Mouse (Mus musculus): ENCODE data around the gene Cacna1e.

The Cacna1e gene

DNA sequence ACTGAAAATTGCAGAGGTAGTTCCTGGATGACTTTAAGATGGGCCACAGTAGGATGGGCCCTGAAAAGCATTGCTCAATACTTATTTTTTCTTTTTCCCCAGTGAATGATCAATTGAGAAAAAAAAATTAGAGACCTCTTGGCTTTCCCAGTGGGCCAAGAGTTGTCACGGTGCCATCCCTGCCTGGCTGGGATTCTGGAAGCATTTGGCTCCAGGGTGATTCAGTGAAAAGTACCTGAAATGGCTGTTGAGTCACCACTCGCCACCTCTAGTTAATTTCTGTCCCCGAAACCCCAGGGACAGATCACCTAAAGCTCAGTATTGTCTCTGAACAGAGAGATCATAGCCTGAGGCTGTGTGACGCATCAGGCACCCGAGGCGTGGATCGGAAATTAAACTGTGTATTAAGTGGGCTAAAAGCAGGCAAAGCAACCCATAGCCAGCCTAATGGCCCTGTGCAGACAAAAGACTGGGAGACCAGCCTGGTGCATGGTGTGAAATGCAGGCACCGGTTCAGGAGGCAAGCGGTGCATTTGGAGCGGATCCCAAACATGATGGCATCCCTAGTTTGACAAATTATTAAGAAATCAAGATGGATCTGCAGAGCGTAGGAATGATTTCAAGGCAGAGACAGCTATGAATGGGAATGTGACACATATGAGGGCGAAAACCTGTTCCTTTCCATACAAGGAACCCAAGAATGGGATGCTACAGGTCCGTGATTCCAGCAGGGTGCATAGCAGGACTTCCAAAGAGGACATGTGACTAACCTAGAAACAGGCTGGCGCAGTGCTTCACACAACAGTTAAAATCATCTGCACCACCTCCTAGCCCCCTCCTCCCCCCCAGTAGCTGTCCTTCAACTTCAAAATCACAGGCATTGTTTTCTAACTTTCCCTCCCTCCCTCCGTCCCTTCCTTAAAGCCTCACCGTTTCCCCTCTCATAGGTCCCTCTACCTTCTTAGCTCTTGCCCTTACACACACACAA, 261.3 kb downstream of the Cacna1e start:
- DNase-seq (ENCODE audit: low read depth) = no peak

DNA sequence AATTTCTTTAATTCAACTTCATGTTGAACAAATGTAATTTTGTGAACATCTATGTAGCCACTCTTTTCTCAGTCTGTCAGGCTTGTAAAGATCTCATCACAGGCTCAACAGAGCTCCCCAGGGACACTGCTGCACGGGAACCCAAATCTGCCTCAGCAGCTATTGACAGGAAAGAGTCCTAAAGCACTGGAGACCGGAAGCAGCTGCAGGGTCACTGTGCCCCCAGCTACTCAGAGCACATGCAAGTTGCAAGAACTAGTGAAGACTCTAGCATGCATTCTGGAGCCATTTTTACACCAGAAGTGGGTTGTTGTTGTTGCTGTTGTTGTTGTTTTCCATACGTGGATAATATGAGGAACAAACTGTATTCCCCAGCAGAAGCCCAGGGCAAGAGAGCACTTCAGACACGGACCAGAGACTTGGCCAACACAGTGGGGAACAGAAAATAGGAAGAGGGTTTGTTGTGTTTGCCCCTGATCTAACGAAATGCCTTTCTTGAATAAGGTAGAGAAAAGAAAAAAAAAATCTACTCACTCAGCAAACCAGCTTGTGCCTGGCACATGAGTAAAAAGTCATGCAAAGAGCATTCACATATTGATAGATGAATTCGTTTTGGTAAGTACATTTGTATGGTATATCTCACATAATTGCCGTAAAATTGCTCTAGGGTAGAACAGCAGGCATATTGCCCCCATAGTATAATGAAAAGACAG, 266.4 kb downstream of the Cacna1e start:
- DNase-seq (ENCODE audit: low read depth) = no peak

DNA sequence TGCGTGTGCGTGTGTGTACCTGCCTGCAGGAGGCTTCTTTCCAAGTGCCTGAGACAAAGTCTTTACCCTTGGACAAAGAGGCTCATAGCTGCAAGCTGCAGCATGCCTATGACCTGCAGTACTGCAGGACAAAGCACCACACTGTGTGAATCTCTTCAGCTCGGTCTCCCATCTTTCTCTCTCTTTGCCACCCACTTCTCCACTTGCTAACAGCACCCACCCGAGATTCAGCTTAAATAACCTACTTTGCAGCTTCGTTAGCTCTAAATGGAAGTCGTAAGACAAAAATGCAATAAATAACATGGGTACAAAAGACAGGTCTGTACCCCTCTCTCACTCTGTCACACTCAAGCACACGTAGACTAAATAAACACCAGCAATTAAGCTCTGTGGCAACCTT, 268.5 kb downstream of the Cacna1e start:
- DNase-seq (ENCODE audit: low read depth) = no peak

DNA sequence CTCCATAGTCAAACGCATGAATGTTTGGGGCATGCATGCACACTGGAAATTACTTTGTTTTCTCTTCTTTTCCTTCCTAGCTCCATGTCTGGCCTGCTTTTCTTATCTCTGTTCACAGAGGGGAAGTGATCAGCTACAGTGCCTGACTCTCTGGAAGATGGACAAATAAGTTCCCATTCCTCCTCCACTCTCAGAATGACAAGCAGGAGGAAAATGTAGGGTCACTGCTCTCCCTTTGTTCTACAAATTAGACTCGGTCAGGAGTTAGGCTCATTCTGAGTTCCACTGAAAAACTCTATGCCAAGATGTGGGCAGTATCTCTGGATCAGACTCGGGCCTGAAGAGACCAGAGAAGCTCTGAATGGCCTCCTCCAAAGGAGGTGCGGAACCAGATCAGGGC, 275.8 kb downstream of the Cacna1e start:
- DNase-seq (ENCODE audit: low read depth) = no peak

DNA sequence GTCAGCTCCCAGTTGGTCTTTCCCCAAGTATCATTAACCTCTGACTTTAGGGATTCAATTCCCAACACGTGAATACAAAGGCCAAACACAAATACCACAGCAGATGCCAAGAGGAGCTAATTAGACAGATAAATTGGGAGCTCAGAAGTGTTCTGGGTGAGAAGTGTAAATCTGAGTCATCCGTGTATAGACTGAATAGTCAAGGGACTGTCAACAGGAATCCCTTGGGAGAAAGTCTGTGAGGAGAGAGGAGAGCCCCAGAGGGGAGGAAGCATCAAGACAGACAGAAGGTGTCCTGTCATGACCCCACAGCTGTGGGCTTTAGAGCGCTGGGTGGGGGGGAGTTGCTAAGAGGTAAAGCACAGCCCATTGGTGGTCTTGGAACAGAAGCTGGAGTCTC, 276.9 kb downstream of the Cacna1e start:
- DNase-seq (ENCODE audit: low read depth) = no peak

DNA sequence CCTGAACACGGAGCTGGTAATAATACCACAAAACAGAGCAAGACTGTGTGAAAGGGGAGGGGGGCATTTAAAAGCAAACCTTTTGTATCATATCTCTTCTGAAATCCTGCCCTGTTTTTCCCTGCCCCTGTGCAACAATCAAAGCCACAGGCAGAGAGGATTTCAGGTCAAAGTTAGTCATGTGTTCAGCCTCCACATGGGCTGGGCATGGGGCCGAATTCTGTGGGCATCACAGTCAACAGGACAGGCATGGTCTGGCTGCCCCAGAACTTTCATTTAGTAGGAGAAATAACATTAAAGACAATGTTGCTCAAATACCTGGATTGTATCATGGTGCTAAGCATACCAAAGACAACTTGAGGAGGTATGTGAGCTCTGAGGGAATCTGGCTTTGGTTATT, 278.7 kb downstream of the Cacna1e start:
- DNase-seq (ENCODE audit: low read depth) = no peak

DNA sequence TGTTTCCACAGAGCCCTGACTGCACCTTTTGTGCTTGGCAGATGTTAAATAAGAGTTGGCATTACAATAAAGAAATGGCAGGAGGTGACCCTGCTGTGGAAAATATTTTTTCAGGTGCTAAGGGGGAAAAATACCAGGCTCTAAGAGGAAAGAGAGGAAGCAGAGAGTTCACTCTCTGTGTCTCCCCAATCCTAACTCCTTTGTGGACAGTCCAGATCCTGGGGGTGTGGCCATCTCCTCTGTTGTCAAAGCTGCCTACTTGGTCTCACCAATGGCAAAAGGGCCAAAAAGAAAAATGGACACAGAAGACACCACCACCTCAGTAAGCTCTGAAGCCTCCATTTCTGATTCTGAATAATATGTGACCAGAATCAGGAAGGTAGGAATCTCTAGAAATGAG, 280.5 kb downstream of the Cacna1e start:
- no peak for DNase-seq (ENCODE audit: low read depth)

DNA sequence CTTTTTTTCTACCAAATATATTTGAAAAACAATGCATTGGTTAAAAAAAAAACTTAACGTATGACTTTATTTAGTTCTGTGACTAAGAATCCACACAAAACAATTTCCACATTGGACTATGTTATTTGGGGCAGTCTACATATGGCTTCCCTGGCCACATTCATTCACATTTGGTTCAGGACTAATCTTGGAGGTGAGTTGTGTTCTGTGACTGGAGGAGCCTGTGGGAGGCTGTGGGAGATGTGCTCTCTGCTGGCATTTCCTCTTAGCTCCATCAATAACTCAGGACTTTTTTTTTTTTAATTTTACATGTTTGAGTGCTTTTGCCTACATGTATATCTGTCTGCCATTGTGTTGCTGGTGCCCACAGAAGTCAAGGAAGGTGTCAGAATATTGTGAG, 281.8 kb downstream of the Cacna1e start:
- DNase-seq (ENCODE audit: low read depth) = no peak

DNA sequence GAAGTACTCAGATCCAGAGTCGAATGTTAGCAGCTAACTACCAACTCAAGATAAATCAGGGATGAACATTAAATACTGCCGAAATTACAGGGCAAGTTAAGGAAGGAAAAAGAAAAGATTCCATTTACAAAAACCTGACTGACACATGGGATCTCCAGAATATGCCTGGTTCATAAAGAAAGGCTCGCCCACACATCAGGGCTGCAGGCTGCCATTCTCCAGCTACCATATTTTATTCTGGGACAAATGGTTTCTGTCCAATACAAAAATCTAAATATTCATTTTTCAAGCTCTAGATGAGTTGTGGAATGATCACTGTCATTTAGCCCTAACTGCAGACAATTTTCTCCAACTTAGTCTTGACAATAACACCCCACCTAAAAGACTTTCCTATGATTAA, 301.8 kb downstream of the Cacna1e start:
- DNase-seq (ENCODE audit: low read depth) = no peak

DNA sequence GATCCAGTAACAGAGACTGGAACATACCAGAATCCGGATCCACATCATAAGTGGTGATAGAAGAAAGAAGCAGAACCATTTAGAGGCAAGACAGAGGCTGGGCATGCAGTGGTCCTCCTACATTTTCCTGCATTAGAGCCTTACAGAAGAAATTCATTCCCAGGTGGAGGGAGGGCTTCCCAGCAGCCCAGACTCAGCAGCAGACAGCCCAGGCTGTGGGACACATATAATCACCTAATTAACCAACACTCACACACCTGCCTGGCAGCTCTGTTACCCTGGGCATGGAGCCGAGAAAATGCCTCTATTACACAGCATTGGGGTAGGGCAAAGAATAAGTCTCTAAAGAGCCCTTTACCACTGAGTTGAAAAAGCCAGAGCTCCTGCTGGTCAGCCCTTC, 304.4 kb downstream of the Cacna1e start:
- DNase-seq (ENCODE audit: low read depth) = no peak

DNA sequence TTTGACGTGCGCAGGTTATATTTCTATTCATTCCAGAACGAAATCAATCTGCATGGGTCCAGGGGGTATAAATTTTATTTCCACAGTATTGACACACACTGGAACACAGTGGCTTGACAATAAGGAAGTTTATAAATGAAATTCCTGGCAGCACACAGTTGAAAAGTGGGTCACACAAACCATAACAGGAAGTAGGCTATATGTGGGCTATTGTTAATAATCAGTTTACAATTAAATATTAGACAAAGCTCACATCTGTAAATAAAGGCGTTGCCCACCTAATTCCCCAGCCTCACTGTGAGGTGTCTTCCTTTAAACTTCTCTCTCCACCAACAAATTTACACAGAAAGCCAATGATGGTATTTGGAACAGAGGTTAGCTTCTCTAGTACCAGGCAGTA, 305.6 kb downstream of the Cacna1e start:
- DNase-seq (ENCODE audit: low read depth) = no peak

DNA sequence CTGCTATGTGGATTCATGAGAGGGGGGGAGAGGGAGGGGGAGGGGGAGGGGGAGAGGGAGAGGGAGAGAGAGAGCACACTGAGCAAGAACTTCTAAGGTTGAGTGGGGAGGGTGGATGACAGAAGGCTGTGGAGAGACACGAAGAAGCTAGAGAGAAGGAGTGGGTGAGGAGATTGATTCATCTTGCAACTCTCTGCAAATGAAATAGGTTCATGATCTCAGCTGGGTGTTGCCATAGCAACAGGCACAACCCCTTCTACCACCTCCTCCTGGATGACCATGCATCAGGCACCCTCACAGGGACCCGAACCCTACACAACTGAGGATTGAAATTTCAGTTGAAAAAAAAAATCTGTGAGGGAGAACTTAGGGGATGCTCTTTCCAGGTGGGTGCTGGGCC, 307.9 kb downstream of the Cacna1e start:
- no peak for DNase-seq (ENCODE audit: low read depth)

DNA sequence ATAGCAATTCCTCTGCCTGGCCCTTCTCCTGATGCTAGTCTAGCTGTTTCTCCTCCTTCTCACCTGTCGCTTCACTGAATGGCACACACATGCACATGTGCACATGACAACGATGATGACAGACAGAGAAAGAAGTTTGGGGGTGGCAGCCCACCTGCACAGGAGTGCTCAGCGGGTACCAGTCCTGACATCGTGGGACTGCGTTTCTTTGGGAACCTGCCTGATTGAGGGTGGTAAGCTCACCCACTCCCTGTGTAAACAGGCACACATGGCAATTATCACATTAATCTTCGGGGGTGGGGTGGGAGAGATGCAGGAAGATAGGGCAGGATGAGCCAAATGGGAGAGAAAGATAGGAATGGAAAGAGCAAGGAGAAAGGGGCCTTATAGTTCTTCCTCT, 318.3 kb downstream of the Cacna1e start:
- DNase-seq (ENCODE audit: low read depth) = no peak

DNA sequence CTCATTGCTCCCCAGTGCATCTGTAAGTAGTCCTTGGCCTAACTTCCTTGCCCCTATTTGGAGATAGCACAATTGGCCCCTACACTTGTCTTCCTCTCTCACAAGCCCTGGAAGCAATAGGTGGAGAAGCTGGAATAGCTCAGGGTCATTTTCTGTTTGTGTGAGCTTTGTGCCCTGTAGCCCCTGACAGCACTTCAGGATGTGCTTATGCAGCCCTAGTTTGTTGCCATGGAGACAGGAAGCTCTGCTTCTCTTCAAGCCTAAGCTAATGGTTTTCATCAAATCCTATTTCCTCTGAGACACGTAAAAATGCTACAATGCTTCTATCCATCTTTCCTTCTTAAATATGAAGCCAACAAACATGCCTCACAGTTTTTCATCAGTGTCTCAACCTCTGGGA, 328.5 kb downstream of the Cacna1e start:
- DNase-seq (ENCODE audit: low read depth) = no peak

DNA sequence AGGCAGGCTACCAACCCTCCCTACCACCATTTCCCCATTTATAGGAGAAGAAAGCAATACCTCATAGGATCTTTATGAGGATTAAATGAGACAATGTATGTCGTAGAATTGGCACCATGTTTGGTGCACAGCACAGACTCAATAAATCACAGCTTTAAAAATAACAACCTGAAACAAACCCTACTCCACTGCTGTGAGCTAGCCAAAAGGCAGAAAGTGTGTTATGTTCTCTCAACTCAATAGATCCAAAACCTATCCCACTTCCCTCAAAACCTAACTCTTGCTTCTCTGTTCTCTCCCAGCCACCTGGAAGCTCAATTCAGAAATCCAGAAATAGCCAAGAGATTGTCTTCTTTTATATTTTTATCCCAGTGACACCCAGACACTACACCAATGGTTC, 331.2 kb downstream of the Cacna1e start:
- DNase-seq (ENCODE audit: low read depth) = no peak

DNA sequence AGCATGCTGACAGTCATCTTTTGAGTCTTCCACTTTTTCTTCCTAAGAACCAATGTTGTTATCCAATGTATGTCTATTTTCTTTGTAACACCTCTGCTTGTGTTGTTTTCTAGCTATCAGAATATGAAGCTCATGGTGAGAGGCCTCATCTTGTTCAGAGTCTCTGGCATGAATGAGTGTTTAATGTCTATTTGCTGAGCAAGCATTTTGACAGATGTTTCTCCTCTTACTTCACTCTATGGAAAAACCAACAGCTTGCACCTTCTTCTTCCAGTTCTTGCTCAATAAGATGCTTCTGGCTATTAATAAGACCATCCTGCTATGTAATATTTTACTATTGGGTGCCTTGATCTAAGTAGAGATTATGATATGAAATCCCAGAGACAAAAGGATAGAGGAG, 346.9 kb downstream of the Cacna1e start:
- no peak for DNase-seq (ENCODE audit: low read depth)

DNA sequence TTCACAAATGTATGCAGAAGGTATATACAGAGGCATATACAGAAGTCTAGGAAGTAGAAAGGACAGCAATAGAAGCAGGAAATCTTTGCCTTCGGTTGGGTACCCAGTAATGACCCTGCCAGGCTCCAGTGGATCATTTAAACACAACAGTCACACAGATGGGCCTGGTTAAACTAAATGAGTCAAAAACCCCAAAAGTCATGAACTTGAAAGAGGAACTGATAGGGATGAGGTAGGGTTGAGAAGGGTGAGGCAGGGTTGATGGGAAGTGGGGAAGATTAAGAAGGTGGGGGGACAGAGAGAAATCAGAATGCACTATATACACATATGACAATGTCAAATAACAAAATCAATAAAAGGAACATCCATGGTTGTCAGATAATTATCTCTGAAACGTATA, 347.5 kb downstream of the Cacna1e start:
- DNase-seq (ENCODE audit: low read depth) = no peak

DNA sequence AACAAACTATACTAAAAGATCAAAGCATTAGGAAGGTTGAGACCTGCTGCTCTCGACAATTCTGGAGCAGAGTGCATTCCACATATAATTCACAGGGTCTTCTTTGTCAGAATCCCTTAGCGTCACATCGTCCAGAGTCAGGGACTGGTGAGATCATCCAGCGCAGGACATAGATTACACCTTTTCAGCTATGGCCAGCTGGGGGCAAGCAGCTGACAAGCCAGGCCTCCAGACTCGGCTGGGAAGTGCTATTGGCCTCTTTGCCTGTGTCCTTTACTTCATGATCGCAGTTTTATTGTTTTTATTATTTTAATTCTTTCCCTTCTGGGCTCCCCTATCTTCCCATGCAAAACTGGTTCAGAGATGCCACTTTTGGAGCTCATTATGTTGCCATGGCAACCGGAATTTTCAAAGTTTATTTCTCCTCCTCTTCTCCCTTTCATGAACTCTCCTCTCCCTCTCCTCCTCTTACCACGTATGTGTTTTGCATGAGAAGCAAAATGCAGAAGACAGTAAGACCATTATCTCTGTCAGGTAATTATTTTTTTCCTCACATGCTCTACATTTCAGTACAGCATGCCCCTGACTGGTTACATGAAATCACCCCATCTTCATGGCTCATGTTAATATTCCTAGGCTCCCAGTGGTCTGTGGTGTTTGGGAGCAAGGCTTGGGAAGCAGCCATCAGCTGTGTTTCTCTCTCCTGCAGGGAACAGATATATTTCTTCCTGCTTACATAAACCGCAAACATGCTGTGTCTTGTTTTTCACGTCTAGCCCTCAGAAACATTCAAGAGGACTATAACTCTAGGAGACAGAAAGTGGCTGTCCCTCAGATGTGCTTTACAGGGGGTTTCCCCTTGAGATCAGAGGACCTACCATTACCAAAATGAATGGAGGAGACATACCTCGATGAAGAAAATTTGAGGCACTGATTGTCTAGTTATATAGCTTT, 351.0 kb downstream of the Cacna1e start:
- DNase-seq (ENCODE audit: low read depth) = no peak

DNA sequence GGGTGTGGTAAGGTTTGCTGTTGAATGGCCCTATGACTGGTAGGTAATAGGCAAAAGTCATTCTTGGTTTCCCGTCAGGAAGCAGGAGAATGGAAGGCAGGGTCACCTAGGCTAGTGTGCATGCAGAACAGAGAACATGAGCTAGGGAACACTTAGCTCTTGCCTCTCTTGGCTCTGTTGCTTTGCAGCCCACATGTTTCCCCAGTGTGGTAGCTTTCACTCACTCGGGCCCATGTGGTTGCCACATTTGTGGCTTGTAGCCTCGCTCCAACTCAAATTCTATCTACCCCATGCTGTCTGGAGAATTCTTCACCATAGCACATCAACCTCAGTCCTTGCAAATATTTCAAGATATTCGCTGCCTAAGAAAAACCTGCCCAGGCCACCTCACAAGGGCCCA, 354.6 kb downstream of the Cacna1e start:
- no peak for DNase-seq (ENCODE audit: low read depth)

DNA sequence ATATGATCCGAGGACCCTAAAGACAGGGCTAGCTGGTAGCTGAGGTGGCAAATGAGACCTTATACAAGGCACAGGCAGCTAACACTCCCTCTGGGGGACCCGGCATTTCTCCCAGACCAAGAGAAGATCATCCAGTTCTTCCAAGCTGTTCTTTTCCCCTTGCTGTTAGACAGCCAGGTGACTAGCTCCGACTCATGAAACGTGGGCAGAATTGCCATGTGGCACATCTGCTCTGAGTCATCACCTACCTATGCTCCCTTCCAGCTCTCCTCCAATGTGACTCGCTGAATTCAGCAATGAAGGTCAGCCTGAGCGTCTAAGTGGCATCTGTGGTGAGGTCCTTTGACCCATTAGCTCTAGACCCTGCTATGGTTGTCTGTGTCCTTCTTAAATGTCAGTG, 355.5 kb downstream of the Cacna1e start:
- DNase-seq (ENCODE audit: low read depth) = no peak

DNA sequence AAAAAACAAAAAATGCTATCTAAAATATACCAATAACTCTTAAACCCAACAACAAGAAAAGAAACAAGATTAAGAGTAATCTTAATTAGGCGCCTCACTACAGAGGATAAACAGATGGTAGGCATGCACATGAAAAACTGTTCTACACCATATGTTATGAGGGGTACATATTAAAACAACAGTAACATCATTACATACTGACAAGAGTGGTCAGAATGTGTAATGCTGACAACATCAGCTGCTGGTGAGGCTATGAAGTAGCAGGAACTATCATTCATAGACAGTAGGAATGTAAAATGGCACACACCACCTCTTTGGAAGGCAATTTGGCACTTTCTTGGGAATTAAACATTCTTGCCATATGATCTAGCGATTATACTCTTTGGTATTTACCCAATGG, 363.6 kb downstream of the Cacna1e start:
- no peak for DNase-seq (ENCODE audit: low read depth)

DNA sequence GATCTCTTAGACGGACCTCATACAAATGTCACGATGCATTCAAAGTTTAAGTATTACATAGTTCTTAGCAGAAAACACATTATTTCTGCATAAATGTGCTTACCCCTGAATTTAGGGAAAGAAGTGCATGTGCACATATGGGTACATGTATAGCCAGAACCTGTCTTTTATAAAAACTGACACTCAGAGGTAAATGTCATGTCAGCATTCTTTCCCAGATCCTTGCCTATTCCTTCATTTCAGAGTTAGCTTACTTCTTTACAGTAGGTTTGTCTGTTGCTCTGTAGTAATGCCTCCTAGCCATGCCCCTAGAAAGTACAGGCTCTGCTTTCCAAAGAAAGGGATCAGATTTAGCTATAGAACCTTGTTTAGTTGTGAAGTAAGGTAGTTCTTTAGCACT, 369.0 kb downstream of the Cacna1e start:
- no peak for DNase-seq (ENCODE audit: low read depth)
